Mouse (Mus musculus) CD4-positive helper T cell, adult 2 months (primary cell): ENCODE measurements around the gene Dnah7c.
"Not testable (repeated sequence)": the region's sequence is repeated elsewhere in the genome, so short reads cannot be mapped to it uniquely, and the experiment has no call there.

ENCODE experiments used
- DNase-seq: peaks from one replicate; pipeline ENCODE4 v3.0.0-alpha.2; 2012; ENCODE audit warnings: low read depth, missing footprints, low spot score

Dnah7c gene

GRCm38 (mm10) chr1:46729731-46730130 is 304.3 kb downstream of the Dnah7c start:
- not testable (repeated sequence) for DNase-seq

- not testable (repeated sequence) for DNase-seq
Observed at GRCm38 (mm10) chr1:46733405-46734106, 308.2 kb downstream of the Dnah7c start.

GRCm38 (mm10) chr1:46734455-46734854 is 309.1 kb downstream of the Dnah7c start:
- DNase-seq = not testable (repeated sequence)

GRCm38 (mm10) chr1:46764600-46764999 is 339.2 kb downstream of the Dnah7c start:
- not testable (repeated sequence) for DNase-seq

- not testable (repeated sequence) for DNase-seq
Observed at GRCm38 (mm10) chr1:46769318-46769717, 343.9 kb downstream of the Dnah7c start.

GRCm38 (mm10) chr1:46770077-46770695 is 344.8 kb downstream of the Dnah7c start:
- not testable (repeated sequence) for DNase-seq

- not testable (repeated sequence) for DNase-seq
Observed at GRCm38 (mm10) chr1:46782227-46782626, 356.8 kb downstream of the Dnah7c start.

GRCm38 (mm10) chr1:46805074-46805473 is 379.7 kb downstream of the Dnah7c start:
- DNase-seq = no peak

- not testable (repeated sequence) for DNase-seq
Observed at GRCm38 (mm10) chr1:46808630-46809029, 383.2 kb downstream of the Dnah7c start.

- no peak for DNase-seq
Observed at GRCm38 (mm10) chr1:46817934-46818333, 392.5 kb downstream of the Dnah7c start.

- no peak for DNase-seq
Observed at GRCm38 (mm10) chr1:46822256-46822972, 397.0 kb downstream of the Dnah7c start.

GRCm38 (mm10) chr1:46830066-46830843 is 404.9 kb downstream of the Dnah7c start:
- no peak for DNase-seq

GRCm38 (mm10) chr1:46831927-46832326 is 406.5 kb downstream of the Dnah7c start:
- no peak for DNase-seq

- no peak for DNase-seq
Observed at GRCm38 (mm10) chr1:46843406-46843805, 418.0 kb downstream of the Dnah7c start.

- no peak for DNase-seq
Observed at GRCm38 (mm10) chr1:46844281-46844680, 418.9 kb downstream of the Dnah7c start.

GRCm38 (mm10) chr1:46845221-46845620 is 419.8 kb downstream of the Dnah7c start:
- no peak for DNase-seq

GRCm38 (mm10) chr1:46849758-46850157 is 424.4 kb downstream of the Dnah7c start:
- DNase-seq = peak; percentile 85

GRCm38 (mm10) chr1:46851586-46851985 is 426.2 kb downstream of the Dnah7c start:
- peak; percentile 12 for DNase-seq

GRCm38 (mm10) chr1:46852216-46852599 is 426.8 kb downstream of the Dnah7c start:
- DNase-seq = no peak

GRCm38 (mm10) chr1:46852600-46853272 is 427.3 kb downstream of the Dnah7c start:
- DNase-seq = peak; percentile 85
